Mouse (Mus musculus) spleen, postnatal 10 days (tissue): Measurements from ENCODE around the gene Parp16.
"Not testable (repeated sequence)": the region's sequence is repeated elsewhere in the genome, so short reads cannot be mapped to it uniquely, and the experiment has no call there.

Experiments
- DNase-seq, 2 experiments: peaks; one replicate each; pipeline ENCODE4 v3.0.0; 2021 to 2022; ENCODE audit warnings: low spot score in 2 of 2

Gene Parp16

DNA sequence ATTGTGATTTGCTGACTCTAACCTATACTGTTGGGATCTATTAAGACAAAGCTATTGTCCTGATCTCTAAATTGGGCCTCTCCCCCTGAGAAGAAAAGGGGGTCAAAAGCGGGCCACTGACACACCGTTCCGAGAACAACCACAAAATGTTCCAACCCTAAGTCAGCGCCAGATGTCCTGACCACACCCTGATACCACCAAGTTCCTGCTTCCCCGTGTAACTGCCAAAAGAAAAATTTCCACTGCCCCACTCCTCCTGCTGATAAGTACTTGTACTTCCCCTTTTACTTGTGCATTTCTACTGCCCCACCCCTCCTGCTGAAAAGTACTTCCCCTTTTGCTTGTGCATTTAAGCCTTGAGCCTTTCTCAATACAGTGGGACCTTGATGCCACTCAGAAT is 93.1 kb downstream of the Parp16 start:
- DNase-seq, result not testable (repeated sequence)
